Mouse (Mus musculus): ENCODE measurements around the gene Sprr2a1. TPM values are rescaled to one million over a fixed set of nuclear protein-coding genes. Genes with fewer than 3 reads are reported as not detected.

Sprr2a1 gene
- total RNA-seq (2023), result not detected

DNA sequence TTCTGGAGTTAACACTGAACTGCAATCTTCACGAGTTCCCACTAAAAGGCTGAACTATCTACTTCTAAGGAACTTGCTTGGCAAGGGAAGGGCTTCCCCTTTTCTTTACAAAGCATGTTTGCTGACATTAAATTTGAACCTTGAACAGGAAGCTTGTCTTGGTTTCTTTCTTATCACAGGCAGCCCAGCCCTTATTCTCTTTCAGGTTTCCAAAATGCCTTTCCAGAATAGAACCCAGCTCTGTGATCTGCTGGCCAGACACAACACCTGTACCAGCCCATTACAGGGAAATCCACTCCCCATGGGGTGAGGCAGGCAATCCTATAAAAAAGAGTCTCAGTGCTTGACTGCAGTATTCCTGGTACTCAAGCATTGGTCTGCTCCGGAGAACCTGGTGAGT lies at the start of gene Sprr2a1, which contains the start of gene Sprr2a2:
Gene Sprr2a1, plus strand, starts transcription at position 231 of the 400 bp plus-strand sequence.
Gene Sprr2a2, plus strand, starts transcription at position 352 of the 400 bp plus-strand sequence.

Other genes starting within 250 kb of the Sprr2a1 start
- gene Pglyrp3, start 201.2 kb upstream of the Sprr2a1 start, total RNA-seq (2023), result not detected
- gene Lor, start 132.7 kb upstream of the Sprr2a1 start, total RNA-seq (2023), result not detected
- not detected for gene Prr9, start 91.9 kb upstream of the Sprr2a1 start, total RNA-seq (2023)
- not detected for gene Lelp1, start 73.1 kb upstream of the Sprr2a1 start, total RNA-seq (2023)
- gene Sprr2a2, start 121 bp downstream of the Sprr2a1 start, total RNA-seq (2023), result not detected
- not detected for gene Sprr2a3, start 69.6 kb downstream of the Sprr2a1 start, total RNA-seq (2023)
- not detected for gene Sprr2b, start 100.8 kb downstream of the Sprr2a1 start, total RNA-seq (2023)
- not detected for gene Sprr2d, start 123.3 kb downstream of the Sprr2a1 start, total RNA-seq (2023)
- gene Sprr2e, start 136.3 kb downstream of the Sprr2a1 start, total RNA-seq (2023), result not detected
- gene Sprr2f, start 149.4 kb downstream of the Sprr2a1 start, total RNA-seq (2023), result not detected
- not detected for gene Sprr2h, start 169.9 kb downstream of the Sprr2a1 start, total RNA-seq (2023)
- gene Sprr2i, start 192.2 kb downstream of the Sprr2a1 start, total RNA-seq (2023), result not detected
- not detected for gene Sprr2j-ps, start 202.3 kb downstream of the Sprr2a1 start, total RNA-seq (2023)
- 1 to 10 TPM in 1 of 2 experiments, under 1 TPM in 1; 0.86 to 2.0 TPM for gene Gm9774, start 213.6 kb downstream of the Sprr2a1 start, total RNA-seq (2023)
- not detected for gene Sprr2k, start 216.8 kb downstream of the Sprr2a1 start, total RNA-seq (2023)
- gene Sprr1b, start 223.0 kb downstream of the Sprr2a1 start, total RNA-seq (2023), result not detected
- not detected for gene Sprr3, start 242.9 kb downstream of the Sprr2a1 start, total RNA-seq (2023)

All from monocyte, adult 59 days (primary cell).